Mouse (Mus musculus) CH12F3 (cell line): Measurements from ENCODE around the gene Sorl1.

ENCODE experiments used
- in situ Hi-C: fragments of 300-500 bp; cut with MboI; formaldehyde crosslinking; loops from 2 replicates; pipeline ENCODE4 v1.14.3; 2020; ENCODE audit warnings: low sequenced_read_pairs

The Sorl1 gene

DNA sequence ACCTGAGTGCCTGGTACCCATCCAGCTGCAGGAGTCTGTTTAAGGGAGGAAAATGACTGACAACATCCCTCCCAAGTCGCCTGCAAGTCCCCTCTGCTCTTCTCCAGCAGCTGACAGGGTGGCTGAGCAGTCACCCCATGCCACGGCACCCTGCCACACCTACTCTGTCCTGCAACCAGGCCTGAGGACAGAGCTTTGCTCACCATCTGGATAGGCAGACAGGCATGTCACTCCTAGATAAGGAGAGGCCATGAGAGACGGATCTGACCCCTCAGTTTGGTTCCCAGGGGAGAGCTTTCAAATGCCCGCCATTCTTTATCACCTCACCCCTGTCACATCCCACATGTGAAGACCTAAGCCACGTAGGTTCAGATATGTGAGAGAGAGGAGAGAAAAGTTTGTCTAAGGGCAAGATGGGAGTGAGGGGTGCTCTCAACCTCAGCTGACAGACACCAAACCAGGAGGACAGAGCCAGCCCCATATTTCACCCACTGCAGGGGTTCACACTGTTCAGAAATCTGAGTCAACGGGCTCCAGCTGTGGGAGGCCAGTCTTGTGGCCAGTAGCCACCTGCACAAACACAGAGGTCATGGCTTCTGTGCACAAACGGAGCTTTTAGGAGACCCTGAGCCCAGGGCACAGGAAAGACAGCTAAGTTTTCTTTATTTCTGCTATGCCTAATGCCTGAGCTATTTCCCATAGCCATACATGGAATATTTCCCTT lies 104.6 kb downstream of the Sorl1 start:
- in situ Hi-C loops = no loop called here

DNA sequence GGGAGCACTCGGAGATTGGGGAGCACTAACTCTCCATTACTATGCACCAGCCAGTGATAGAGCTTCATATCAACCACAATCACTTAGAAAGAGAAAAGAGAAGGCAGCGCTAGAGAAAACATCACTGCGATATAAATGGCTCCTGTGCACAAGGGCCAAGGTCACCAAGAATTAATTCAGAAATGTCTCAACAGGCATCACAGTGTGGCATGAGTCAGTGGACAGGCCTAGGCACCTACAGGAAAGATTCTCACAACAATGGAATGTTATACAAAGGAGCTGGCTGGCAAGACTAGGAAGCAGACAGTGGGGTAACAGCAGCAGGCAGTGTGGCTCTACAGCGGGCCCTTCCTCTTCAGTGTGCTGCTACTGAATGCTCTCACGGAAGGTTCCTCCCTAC lies 115.6 kb downstream of the Sorl1 start:
- in situ Hi-C loops = loop anchor here (10.0 kb wide), 1 partner anchor 236 kb away; no protein-coding TSS in a partner anchor

GRCm38 (mm10) chr9:42005101-42005500 lies 119.0 kb downstream of the Sorl1 start:
- in situ Hi-C loops = loop anchor here (10.0 kb wide), 1 partner anchor 240 kb away; no protein-coding TSS in a partner anchor

GRCm38 (mm10) chr9:42004140-42004539 lies 120.0 kb downstream of the Sorl1 start:
- in situ Hi-C loops = loop anchor here (10.0 kb wide), 1 partner anchor 241 kb away; no protein-coding TSS in a partner anchor

- in situ Hi-C loops = loop anchor here (10.0 kb wide), 1 partner anchor 245 kb away; no protein-coding TSS in a partner anchor
These were observed 124.3 kb downstream of the Sorl1 start for GRCm38 (mm10) chr9:41999498-42000473.

DNA sequence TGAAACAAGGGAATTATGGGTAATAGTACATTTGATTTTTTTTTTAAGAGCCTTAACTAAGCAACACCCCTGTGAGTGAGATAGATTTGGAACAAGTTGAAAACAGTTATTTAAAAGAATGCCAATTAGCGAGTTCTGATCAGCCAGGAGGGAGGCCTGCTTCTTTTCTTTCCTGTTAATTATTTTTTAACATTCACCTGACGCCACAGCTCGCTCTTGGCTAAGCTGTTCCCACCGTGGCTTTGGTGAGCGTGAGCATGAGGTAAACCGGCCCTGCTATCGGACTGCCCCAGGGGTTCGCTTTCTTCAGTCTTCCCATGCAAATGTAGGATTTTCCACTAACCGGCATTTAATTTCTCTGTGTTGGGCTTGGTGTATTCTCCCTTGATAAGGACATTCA lies 128.8 kb downstream of the Sorl1 start:
- in situ Hi-C loops = no loop called here

GRCm38 (mm10) chr9:41993821-41994220 lies 130.3 kb downstream of the Sorl1 start:
- in situ Hi-C loops = no loop called here

- in situ Hi-C loops = no loop called here
These were observed 131.3 kb downstream of the Sorl1 start for GRCm38 (mm10) chr9:41992841-41993240.

- in situ Hi-C loops = no loop called here
These were observed 138.5 kb downstream of the Sorl1 start for GRCm38 (mm10) chr9:41985636-41986035.

DNA sequence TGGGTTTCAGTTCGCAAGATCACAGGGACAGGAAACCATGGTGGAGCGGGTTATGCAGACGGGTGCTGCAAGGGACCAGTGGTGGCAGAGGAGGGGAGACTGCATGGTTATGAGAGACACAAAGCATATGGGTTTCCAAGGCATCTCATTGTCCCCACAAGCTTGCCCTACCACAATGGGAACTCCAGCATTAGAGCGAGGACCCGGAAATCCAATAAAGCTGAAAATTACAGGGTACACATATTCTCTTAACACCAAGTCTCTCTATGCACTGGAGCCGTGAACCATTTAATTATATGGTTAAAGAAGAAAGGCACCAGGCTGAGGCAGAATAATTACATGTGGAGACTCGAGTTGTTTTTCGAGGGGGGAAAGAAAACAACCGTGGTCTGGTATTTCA lies 139.0 kb downstream of the Sorl1 start:
- in situ Hi-C loops = no loop called here

DNA sequence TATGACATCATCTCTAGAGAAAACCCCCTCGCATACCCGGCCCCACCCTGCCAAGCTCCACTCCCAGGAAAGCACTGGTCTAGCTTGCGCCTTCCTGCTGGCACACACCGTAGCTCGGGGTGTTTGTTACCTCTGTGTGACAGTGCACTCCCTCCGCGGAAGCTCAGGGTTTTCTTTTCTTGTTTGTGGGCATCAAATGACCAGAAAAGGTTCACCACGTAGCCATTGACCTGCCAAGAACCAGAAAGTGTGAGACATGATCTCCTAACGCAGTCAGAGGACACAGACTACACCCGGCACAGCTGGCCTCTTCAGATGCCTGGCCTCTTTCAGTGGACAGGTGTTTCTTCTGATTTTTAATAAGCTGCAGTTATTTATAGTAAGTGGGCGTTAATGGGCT lies 139.8 kb downstream of the Sorl1 start:
- in situ Hi-C loops = no loop called here

GRCm38 (mm10) chr9:41983286-41983685 lies 140.8 kb downstream of the Sorl1 start:
- in situ Hi-C loops = no loop called here

DNA sequence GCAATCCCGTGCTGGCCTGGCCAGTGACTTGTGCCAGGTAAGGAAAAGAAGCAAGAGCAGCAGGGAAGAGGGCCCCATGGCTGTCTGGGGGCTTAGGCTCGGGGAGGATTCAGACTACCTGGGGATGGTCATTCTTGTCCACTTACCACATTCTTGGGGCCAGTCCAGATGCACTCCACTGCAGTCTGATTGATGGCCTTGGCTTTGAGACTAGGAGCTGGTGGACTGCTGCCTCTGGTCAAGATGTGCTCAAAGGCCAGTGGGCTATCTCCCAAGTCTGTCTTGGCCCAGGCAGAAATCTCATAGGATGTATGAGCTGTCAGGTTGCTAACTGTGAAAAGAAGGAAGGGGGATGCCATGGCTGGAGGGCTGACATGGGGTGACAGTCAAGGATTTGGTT lies 141.3 kb downstream of the Sorl1 start:
- in situ Hi-C loops = no loop called here

GRCm38 (mm10) chr9:41982023-41982422 lies 142.1 kb downstream of the Sorl1 start:
- in situ Hi-C loops = no loop called here

DNA sequence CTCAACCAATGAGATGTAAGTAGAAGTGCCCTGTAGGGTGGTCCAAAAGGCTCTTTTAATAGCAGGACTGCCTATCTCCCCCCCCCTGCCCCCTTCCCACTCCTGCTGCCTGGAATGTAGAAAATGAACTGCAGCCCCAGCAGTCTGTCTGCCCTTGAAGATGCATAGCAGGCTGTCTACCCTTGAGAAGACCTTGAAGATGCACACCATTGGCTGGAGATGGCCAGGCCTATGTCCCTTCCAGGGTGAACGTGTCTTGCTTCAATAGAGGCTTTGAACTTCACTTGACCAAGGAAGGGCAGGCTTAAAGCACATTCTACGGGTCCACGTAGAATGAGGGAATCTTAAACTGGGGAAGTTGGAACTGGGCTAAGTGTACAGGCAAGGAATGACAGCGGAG lies 142.8 kb downstream of the Sorl1 start:
- in situ Hi-C loops = no loop called here

- in situ Hi-C loops = no loop called here
These were observed 143.3 kb downstream of the Sorl1 start for GRCm38 (mm10) chr9:41980796-41981195.

DNA sequence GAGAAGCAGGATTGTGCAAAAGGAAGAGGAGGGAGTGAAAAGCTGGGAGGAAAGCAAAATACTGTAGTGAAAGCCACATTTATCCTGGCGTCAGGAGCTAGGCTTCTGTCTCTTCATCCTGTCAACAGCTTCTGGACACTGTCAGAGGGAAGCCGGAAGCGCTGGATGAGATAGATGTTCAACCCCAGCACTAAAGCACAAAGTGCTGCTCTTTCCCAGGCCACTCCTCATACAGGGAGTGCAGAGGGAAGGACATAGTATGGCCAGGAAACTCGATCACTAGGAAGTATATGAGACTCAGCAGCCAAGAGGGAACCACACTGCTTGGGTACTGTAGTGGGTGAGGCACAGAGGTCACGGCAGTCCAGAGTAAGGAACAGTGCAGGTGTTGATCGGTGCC lies 145.7 kb downstream of the Sorl1 start:
- in situ Hi-C loops = no loop called here

DNA sequence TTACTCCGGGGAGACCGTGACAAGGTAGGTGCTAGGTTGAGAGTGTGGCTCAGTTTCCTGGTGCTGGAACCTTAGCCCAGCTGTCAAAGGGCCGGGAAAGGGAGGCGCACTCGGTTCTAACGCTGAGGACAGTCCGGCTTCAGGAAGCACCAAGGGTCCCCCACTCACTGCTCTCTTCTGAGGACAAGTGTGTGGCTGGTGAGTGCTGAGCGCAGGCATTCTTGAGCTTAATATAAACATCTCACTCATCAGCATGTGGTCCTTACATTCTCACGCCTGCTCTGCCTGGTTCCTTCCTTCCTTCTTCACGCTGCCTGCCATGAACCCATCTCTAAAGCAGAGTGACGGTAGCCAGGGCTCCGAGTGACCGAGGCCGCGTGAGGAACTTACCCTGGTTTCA lies 148.1 kb downstream of the Sorl1 start:
- in situ Hi-C loops = no loop called here

GRCm38 (mm10) chr9:41974661-41975060 lies 149.4 kb downstream of the Sorl1 start:
- in situ Hi-C loops = no loop called here

GRCm38 (mm10) chr9:41973775-41974657 lies 150.1 kb downstream of the Sorl1 start:
- in situ Hi-C loops = no loop called here

DNA sequence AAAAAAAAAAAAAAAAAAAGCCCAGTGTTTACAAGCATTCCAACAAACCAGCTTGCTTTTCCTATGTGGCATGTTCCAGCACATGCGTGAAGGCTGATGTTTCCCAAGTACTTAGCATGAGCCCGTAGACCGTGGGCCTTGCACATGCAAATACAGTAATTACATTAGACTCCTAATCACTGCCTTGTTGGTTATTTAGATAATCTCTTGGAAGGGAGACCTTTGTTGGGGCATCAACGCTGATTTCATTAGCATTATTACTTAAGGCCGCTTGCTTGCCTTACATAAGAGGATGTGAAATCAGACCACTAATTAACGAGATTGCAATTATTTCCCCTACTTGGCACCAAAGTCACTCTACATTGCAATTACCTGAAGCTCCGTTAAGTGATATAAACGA lies 154.1 kb downstream of the Sorl1 start:
- in situ Hi-C loops = no loop called here
